Mouse (Mus musculus) intestine, embryonic 14.5 days (tissue): ENCODE data around the gene Src. TPM values are rescaled to one million over a fixed set of nuclear protein-coding genes. Genes with fewer than 3 reads are reported as not detected.

ENCODE experiments used
- ATAC-seq: fragments of 200-750 bp; cut with Nextera tagmentation; replicated peaks from 2 replicates; pipeline ENCODE4 v1.8.0; 2017; ENCODE audit warnings: low read depth, moderate number of reproducible peaks, moderate TSS enrichment, moderate library complexity; ENCODE audit not compliant: low FRiP score, low TSS enrichment
- DNase-seq: peaks from one replicate; pipeline ENCODE4 v3.0.0-alpha.2; 2018; ENCODE audit warnings: low spot score
- H3K27ac ChIP-seq: fragments of 300-500 bp; sonication (generic); 2 replicates; pipeline ENCODE4 v1.5.1; 2014; ENCODE audit warnings: low read depth, mild to moderate bottlenecking, control low read depth
- H3K27me3 ChIP-seq: fragments of 300-500 bp; sonication (generic); replicated peaks from 2 replicates; pipeline ENCODE4 v1.6.1; 2014; ENCODE audit warnings: low read length, control low read depth; ENCODE audit not compliant: control insufficient read depth, insufficient read depth
- H3K36me3 ChIP-seq: fragments of 300-500 bp; sonication (generic); 2 replicates; pipeline ENCODE4 v1.6.1; 2014; ENCODE audit warnings: low read length, control low read depth; ENCODE audit not compliant: control insufficient read depth, insufficient read depth
- H3K4me1 ChIP-seq: fragments of 300-500 bp; sonication (generic); replicated peaks from 2 replicates; pipeline ENCODE4 v1.6.1; 2014; ENCODE audit warnings: low read length, control low read depth, mixed read lengths; ENCODE audit not compliant: control insufficient read depth, insufficient read depth
- H3K4me2 ChIP-seq: fragments of 300-500 bp; sonication (generic); 2 replicates; pipeline ENCODE4 v1.6.1; 2014; ENCODE audit warnings: low read length
- H3K4me3 ChIP-seq: fragments of 300-500 bp; sonication (generic); 2 replicates; pipeline ENCODE4 v1.5.1; 2014; ENCODE audit warnings: low read depth, low read length, control low read depth, mixed read lengths
- H3K9ac ChIP-seq: fragments of 300-500 bp; sonication (generic); 2 replicates; pipeline ENCODE4 v1.6.1; 2014; ENCODE audit warnings: mild to moderate bottlenecking, low read length
- H3K9me3 ChIP-seq: fragments of 300-500 bp; sonication (generic); 2 replicates; pipeline ENCODE4 v1.6.1; 2016; ENCODE audit warnings: low read length, control low read depth; ENCODE audit not compliant: control insufficient read depth
- WGBS: fragments of 180-500 bp; shearing (Covaris S2); extraction: QIAGEN DNeasy Blood & Tissue Kit; methylation state at CpG from one replicate; pipeline ENCODE4 v1.1.7; 2014; 5-methylcytosine and 5-hydroxymethylcytosine counted together
- polyA plus RNA-seq: library from polyadenylated mRNA; unstranded; fragments of >200 nt; fragmentation: Nextera tagmentation; extraction: Ambion mirVana; gene quantifications from 2 replicates; pipeline ENCODE4 v1.2.1, GENCODE M21; 2014

Src gene
- polyA plus RNA-seq, 1 experiment from 2014 or later, result 17.5 TPM

GRCm38 (mm10) chr2:157468130-157468796, 50.0 kb downstream of the Src start:
- Histone ChIP-seq H3K4me2 (no peak overlapping the region), H3K4me3 (no peak overlapping the region), H3K4me1 (peaks cover 45% of the 10 kb centered on the region), H3K9ac (no peak overlapping the region), H3K36me3 (peaks cover 59% of the 10 kb centered on the region), H3K27me3 (no peaks in the 10 kb centered on the region), H3K27ac (no peak overlapping the region), H3K9me3 (no peaks in the 10 kb centered on the region)
- no peak for ATAC-seq
- DNase-seq, result no peak
- 67% methylated on average over 8 of the region's 8 CpGs for WGBS

DNA sequence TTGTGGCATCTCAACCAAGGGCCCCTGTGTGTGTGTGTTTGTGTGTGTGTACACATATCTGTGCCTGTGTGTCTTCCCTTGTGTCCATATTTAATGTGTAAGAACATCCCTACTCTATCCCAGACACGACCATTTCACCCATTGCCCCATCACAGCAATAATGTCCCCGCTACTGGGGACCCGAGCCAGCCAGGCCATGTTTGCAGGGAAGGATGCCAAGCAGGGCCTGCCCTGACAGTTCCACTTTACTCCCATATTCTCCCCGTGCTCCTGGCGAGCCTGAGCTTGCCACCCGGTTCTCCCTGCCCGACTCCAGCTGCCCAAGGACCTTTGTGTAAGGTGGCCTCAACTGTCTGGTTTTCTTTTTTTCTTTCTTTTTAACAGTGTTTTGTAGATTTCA, 53.0 kb downstream of the Src start:
- ATAC-seq (no peak), DNase-seq (no peak)
- H3K27me3 ChIP-seq, result no peaks in the 10 kb centered on the region
- H3K9me3 ChIP-seq, result no peaks in the 10 kb centered on the region
- H3K4me1 ChIP-seq, result peaks cover 41% of the 10 kb centered on the region
- peaks cover 50% of the 10 kb centered on the region for H3K36me3 ChIP-seq
- H3K4me2 ChIP-seq, result no peak overlapping the region
- peak overlapping the region; percentile 57 for H3K27ac ChIP-seq
- H3K4me3 ChIP-seq, result no peak overlapping the region
- 64% methylated on average over 7 of the region's 7 CpGs for WGBS
- no peak overlapping the region for H3K9ac ChIP-seq

DNA sequence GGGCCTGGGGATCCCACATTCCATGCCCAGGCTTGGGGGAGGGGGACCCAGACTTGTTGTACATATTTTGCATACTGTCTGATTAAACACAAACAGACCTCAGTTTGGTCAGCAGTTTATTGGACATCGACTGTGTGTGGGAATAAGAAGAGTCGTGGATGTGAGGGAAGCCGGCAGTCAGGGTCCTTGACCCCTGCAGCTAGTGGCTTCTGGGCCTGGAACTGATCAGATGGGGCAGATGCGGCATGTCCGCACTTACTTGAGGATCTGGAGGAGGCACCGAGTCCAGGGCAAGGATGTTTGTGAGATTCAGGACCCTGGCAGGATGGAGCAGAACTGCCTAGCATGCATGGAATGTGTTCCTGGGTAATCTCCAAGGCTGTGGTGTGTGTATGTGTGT, 53.5 kb downstream of the Src start:
- Histone ChIP-seq H3K4me3 (no peak overlapping the region), H3K4me1 (peaks cover 39% of the 10 kb centered on the region), H3K9me3 (no peaks in the 10 kb centered on the region), H3K36me3 (peaks cover 46% of the 10 kb centered on the region), H3K27me3 (no peaks in the 10 kb centered on the region), H3K27ac (peak overlapping the region; percentile 57), H3K9ac (no peak overlapping the region), H3K4me2 (no peak overlapping the region)
- DNase-seq, result no peak
- 23% methylated on average over 6 of the region's 6 CpGs for WGBS
- ATAC-seq, result no peak

- no peak overlapping the region for H3K4me2 ChIP-seq
- 0 out of 2 replicates have a peak overlapping the region, but pooled peaks have one; percentile 7 for H3K9ac ChIP-seq
- peak overlapping the region; percentile 59 for H3K27ac ChIP-seq
- peaks cover 41% of the 10 kb centered on the region for H3K4me1 ChIP-seq
- WGBS, result 53% methylated on average over 4 of the region's 4 CpGs
- ATAC-seq (no peak), DNase-seq (no peak)
- no peak overlapping the region for H3K4me3 ChIP-seq
- H3K36me3 ChIP-seq, result peaks cover 39% of the 10 kb centered on the region
- H3K27me3 ChIP-seq, result no peaks in the 10 kb centered on the region
- H3K9me3 ChIP-seq, result no peaks in the 10 kb centered on the region
Measured at GRCm38 (mm10) chr2:157472469-157472868, 54.2 kb downstream of the Src start.

GRCm38 (mm10) chr2:157474269-157474729, 56.1 kb downstream of the Src start:
- ATAC-seq (no peak), DNase-seq (no peak)
- Histone ChIP-seq H3K9ac (no peak overlapping the region), H3K4me3 (no peak overlapping the region), H3K9me3 (no peaks in the 10 kb centered on the region), H3K27ac (peak overlapping the region; percentile 59; the same call in 1 of the 2 replicates), H3K4me1 (peaks cover 41% of the 10 kb centered on the region), H3K27me3 (no peaks in the 10 kb centered on the region), H3K36me3 (peaks cover 20% of the 10 kb centered on the region), H3K4me2 (no peak overlapping the region)
- 20% methylated on average over 6 of the region's 6 CpGs for WGBS

DNA sequence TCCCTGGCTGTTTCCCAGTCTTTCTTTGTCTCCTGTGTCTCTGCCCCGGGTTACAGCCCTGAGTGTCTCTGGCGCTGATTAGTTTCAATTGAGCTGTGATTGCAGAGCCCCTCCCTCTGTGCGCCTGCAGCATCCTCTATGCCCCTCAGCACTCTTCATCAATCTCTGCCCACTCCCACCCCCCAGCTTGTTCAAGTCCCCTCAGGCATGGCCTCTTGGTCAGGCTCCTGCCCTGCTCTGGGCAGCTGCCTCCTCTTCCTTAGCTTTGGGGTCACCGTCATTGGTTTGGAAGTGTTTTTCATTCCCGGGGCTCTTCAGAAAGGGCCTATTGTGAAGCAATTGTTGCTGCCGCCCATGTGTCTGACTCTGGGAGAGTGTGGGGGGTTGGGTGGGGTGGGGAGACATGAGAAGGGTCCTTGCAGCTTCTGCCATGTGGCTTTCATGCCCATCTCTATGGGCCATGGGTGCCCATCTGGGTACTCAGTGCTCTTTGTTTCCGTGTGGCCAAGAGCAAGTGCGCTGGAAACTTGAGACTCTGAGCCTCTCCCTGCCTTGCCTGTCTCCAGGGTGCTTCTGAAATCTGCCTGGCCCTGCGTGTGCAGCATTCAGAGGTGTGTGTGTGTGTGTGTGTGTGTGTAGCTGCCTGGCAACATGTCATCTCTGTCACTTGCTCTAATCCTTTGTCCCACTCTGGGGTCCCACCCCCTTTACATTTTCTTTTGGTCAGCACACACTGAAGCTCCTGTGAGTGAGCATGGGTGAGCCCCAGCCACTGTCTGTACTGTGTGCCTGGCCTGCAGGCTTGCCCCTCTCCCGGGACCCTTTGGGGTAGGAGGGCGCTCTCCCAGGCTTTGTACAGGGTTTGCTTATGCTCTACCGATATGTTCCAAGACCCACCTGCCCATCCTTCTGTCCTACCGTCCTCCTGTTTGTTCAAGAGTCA, 57.5 kb downstream of the Src start:
- no peak for DNase-seq
- H3K4me1 ChIP-seq, result peaks cover 41% of the 10 kb centered on the region
- peak; percentile 18; the same call in 1 of the 2 replicates for ATAC-seq

DNA sequence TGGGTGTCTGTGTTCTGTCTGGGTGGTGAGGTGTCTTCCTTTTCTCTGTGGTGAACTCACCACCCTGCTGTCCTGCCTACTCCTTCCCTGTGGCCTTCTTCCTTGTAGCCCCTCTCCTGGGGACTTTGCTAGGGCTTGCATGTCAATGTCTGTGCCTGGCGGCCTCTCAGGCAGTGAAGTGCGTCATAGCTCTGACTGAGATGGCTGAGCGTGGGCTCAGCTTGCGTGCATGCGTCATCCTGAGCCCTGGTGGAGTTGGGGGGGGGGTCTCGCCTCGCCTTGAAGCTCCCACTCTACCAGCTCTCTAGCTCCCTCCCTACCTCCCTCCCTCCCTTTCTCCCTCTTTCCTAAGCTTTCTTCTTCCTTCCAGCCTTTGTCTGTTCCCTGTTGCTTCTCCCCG, 60.4 kb downstream of the Src start:
- no peak overlapping the region for H3K4me3 ChIP-seq

More for the DNA sequence above, 57.5 kb downstream of the Src start:
- Histone ChIP-seq H3K4me2 (no peak overlapping the region), H3K9ac (0 out of 2 replicates have a peak overlapping the region, but pooled peaks have one; percentile 13), H3K4me3 (no peak overlapping the region), H3K27ac (peak overlapping the region; percentile 68), H3K27me3 (no peaks in the 10 kb centered on the region), H3K36me3 (peaks cover 6% of the 10 kb centered on the region), H3K9me3 (no peaks in the 10 kb centered on the region)
- WGBS, result 31% methylated on average over 13 of the region's 13 CpGs

GRCm38 (mm10) chr2:157479858-157480568, 61.8 kb downstream of the Src start:
- no peaks in the 10 kb centered on the region for H3K36me3 ChIP-seq
- H3K27me3 ChIP-seq, result no peaks in the 10 kb centered on the region
- DNase-seq, result no peak
- 53% methylated on average over 15 of the region's 15 CpGs for WGBS
- H3K4me3 ChIP-seq, result no peak overlapping the region
- H3K9me3 ChIP-seq, result no peaks in the 10 kb centered on the region
- no peak overlapping the region for H3K9ac ChIP-seq
- H3K27ac ChIP-seq, result no peak overlapping the region
- peaks cover 15% of the 10 kb centered on the region for H3K4me1 ChIP-seq
- no peak overlapping the region for H3K4me2 ChIP-seq
- no peak for ATAC-seq

More for the DNA sequence above, 60.4 kb downstream of the Src start:
- WGBS, result 66% methylated on average over 8 of the region's 8 CpGs
- DNase-seq (no peak), ATAC-seq (no peak)
- Histone ChIP-seq H3K27me3 (no peaks in the 10 kb centered on the region), H3K4me1 (peaks cover 28% of the 10 kb centered on the region), H3K36me3 (no peaks in the 10 kb centered on the region), H3K9ac (no peak overlapping the region), H3K9me3 (no peaks in the 10 kb centered on the region), H3K4me2 (no peak overlapping the region), H3K27ac (no peak overlapping the region)
